Mouse (Mus musculus) heart, postnatal 0 days (tissue): ENCODE measurements around the gene Nudt3. TPM values are rescaled to one million over a fixed set of nuclear protein-coding genes. Genes with fewer than 3 reads are reported as not detected.

ENCODE experiments used
- ATAC-seq: fragments of 200-750 bp; cut with Nextera tagmentation; 2 replicates; pipeline ENCODE4 v1.8.0; 2017; ENCODE audit warnings: low read depth, moderate number of reproducible peaks, moderate library complexity; ENCODE audit not compliant: insufficient read depth
- DNase-seq: peaks from one replicate; pipeline ENCODE4 v3.0.0-alpha.2; 2016; ENCODE audit warnings: low spot score
- H3K27ac ChIP-seq: fragments of 300-500 bp; sonication (generic); 2 replicates; pipeline ENCODE4 v1.5.1; 2014; ENCODE audit warnings: low read depth, mild to moderate bottlenecking
- H3K27me3 ChIP-seq: fragments of 300-500 bp; sonication (generic); 2 replicates; pipeline ENCODE4 v1.6.1; 2014; ENCODE audit warnings: low read length, mixed read lengths; ENCODE audit not compliant: control insufficient read depth, insufficient read depth
- H3K36me3 ChIP-seq: fragments of 300-500 bp; sonication (generic); replicated peaks from 2 replicates; pipeline ENCODE4 v1.6.1; 2014; ENCODE audit warnings: low read length, mixed read lengths; ENCODE audit not compliant: control insufficient read depth, insufficient read depth
- H3K4me1 ChIP-seq: fragments of 300-500 bp; sonication (generic); 2 replicates; pipeline ENCODE4 v1.6.1; 2014; ENCODE audit warnings: antibody characterized with exemption; ENCODE audit not compliant: control insufficient read depth, insufficient read depth
- H3K4me2 ChIP-seq: fragments of 300-500 bp; sonication (generic); 2 replicates; pipeline ENCODE4 v1.6.1; 2014; ENCODE audit warnings: low read depth, mild to moderate bottlenecking, low read length, moderate library complexity
- H3K4me3 ChIP-seq: fragments of 300-500 bp; sonication (generic); 2 replicates; pipeline ENCODE4 v1.5.1; 2014; ENCODE audit warnings: low read depth, low read length
- H3K9ac ChIP-seq: fragments of 300-500 bp; sonication (generic); replicated peaks from 2 replicates; pipeline ENCODE4 v1.6.1; 2014; ENCODE audit warnings: low read depth, low read length, mixed read lengths
- H3K9me3 ChIP-seq: fragments of 300-500 bp; sonication (generic); replicated peaks from 2 replicates; pipeline ENCODE4 v1.6.1; 2016; ENCODE audit warnings: low read length; ENCODE audit not compliant: control insufficient read depth
- CTCF ChIP-seq: IDR thresholded peaks from 2 replicates; pipeline ENCODE4 v1.5.1; 2016; ENCODE audit warnings: antibody characterized with exemption, control low read depth, low read depth
- EP300 ChIP-seq: IDR thresholded peaks from 2 replicates; pipeline ENCODE4 v1.6.1; 2016; ENCODE audit warnings: antibody characterized with exemption, low read depth
- WGBS: fragments of 180-500 bp; shearing (Covaris S2); extraction: QIAGEN DNeasy Blood & Tissue Kit; methylation state at CpG from one replicate; pipeline ENCODE4 v1.1.7; 2014; 5-methylcytosine and 5-hydroxymethylcytosine counted together
- polyA plus RNA-seq: library from polyadenylated mRNA; unstranded; fragments of >200 nt; fragmentation: Nextera tagmentation; extraction: Ambion mirVana; gene quantifications from 2 replicates; pipeline ENCODE4 v1.2.1, GENCODE M21; 2015
- total RNA-seq: library from RNA; depleted of rRNA; stranded (reverse); fragments of >200 nt; gene quantifications from 2 replicates; pipeline ENCODE4 v1.2.3, GENCODE M21; 2014; ENCODE audit warnings: low replicate concordance

The Nudt3 gene
- total and polyA plus RNA-seq, 2 experiments from 2014 or later = 140 to 184 TPM

DNA sequence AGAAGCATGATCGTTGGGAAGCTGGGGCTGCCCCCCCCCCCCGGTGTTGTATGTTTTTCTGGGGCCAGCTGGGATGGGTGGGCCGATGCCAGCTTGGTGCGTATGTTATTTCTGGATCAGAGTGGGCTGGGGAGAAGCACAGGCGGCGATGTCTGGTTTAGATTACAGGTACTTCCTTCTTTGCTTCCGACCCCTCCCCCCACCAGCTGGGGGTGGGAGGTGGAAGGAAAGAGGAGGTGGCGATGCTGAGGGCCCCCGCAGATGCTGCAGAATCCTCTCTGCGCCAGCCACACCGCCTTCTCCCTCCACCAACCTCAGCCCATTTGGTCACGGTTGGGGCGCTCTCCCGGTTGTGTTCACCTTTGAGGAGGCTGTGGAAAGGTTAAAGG lies 32.7 kb upstream of the Nudt3 start:
- H3K27ac ChIP-seq = no peak overlapping the region
- 4% methylated on average over 14 of the region's 14 CpGs for WGBS
- H3K4me1 ChIP-seq = peaks cover 6% of the 10 kb centered on the region
- no peaks in the 10 kb centered on the region for H3K9me3 ChIP-seq
- H3K4me3 ChIP-seq = peak overlapping the region; percentile 50
- H3K27me3 ChIP-seq = peaks cover 30% of the 10 kb centered on the region
- H3K36me3 ChIP-seq = no peaks in the 10 kb centered on the region
- ATAC-seq (no peak), DNase-seq (no peak)
- peak overlapping the region; percentile 68 for H3K4me2 ChIP-seq
- H3K9ac ChIP-seq = no peak overlapping the region
- TF ChIP-seq EP300 (no peak), CTCF (no peak)

DNA sequence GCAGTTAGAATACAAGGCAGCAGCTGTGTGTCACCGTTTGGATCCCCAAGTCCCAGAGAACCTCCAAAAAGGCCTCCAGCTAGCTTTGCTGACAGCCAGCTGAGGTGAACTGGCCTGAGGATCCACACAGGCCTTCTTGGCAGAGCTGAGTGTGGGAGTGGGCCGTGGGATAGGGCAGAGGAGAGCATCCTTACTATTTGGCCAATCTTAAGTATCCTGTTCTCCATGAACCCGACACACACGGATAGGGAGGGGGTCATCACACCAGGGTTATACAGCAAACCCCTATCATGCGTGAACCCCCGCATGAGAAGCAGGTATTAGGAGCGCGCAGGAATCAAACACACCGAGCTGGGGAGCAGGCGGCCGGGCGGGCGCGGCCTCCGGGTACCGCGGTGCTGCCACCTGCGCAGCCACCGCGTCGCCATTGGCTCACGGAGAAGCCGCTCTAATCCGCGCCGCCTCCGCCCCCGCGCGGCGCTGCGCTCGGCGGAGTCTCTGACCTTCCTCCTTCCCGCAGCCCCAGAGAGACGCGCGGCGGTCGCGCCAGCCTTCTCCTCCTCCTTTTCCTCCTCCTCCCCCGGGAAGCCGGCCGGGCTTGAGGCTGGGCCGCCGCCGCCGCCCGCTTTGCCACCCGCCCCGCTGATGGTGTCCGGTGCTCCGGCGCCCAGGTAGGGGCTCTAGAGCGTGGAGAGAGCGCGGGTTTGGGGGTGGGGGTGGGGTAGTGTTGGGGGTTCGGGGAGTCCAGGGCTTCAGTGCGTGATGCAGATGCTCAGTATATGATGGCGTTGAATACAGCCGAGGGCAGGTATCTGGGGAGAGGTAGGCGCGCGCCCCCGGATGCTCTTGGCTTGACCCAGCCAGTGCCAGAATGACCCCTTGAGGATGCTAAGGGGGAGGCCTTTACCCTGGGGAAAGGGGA lies 32.1 kb upstream of the Nudt3 start, which contains the start of gene Pacsin1:
Gene Pacsin1, plus strand, starts transcription at position 421 of the 922 bp plus-strand sequence.
- peak; percentile 41; the same call in 1 of the 2 replicates for ATAC-seq
- Histone ChIP-seq H3K4me3 (peak within 1 kb of the TSS; percentile 50), H3K9me3 (no peaks in the 10 kb centered on the region), H3K27ac (no peak within 1 kb of the TSS), H3K27me3 (peaks cover 30% of the 10 kb centered on the region), H3K9ac (0 out of 2 replicates have a peak within 1 kb of the TSS, but pooled peaks have one; percentile 18), H3K4me2 (peak within 1 kb of the TSS; percentile 68), H3K4me1 (peaks cover 6% of the 10 kb centered on the region), H3K36me3 (no peaks in the 10 kb centered on the region)
- WGBS = 3% methylated on average over 53 of the region's 65 CpGs
- no peak for TF ChIP-seq CTCF
- no peak for TF ChIP-seq EP300
- no peak for DNase-seq

- Histone ChIP-seq H3K4me2 (no peak overlapping the region), H3K36me3 (no peaks in the 10 kb centered on the region), H3K27ac (no peak overlapping the region), H3K4me3 (no peak overlapping the region), H3K4me1 (peaks cover 6% of the 10 kb centered on the region), H3K9me3 (no peaks in the 10 kb centered on the region), H3K9ac (no peak overlapping the region), H3K27me3 (peaks cover 30% of the 10 kb centered on the region)
- TF ChIP-seq CTCF (no peak), EP300 (no peak)
- no peak for ATAC-seq
- WGBS = 53% methylated on average over 10 of the region's 10 CpGs
- no peak for DNase-seq
These were observed 30.1 kb upstream of the Nudt3 start for GRCm38 (mm10) chr17:27653253-27653959.

GRCm38 (mm10) chr17:27652046-27652790 lies 28.9 kb upstream of the Nudt3 start:
- ATAC-seq (no peak), DNase-seq (no peak)
- Histone ChIP-seq H3K4me2 (no peak overlapping the region), H3K4me3 (no peak overlapping the region), H3K27me3 (peaks cover 24% of the 10 kb centered on the region), H3K36me3 (no peaks in the 10 kb centered on the region), H3K4me1 (peaks cover 6% of the 10 kb centered on the region), H3K27ac (no peak overlapping the region), H3K9ac (no peak overlapping the region), H3K9me3 (no peaks in the 10 kb centered on the region)
- WGBS = 73% methylated on average over 23 of the region's 23 CpGs
- no peak for TF ChIP-seq EP300
- TF ChIP-seq CTCF = no peak

- TF ChIP-seq CTCF (no peak), EP300 (no peak)
- no peak for DNase-seq
- Histone ChIP-seq H3K27me3 (peaks cover 11% of the 10 kb centered on the region), H3K4me3 (no peak overlapping the region), H3K9ac (no peak overlapping the region), H3K36me3 (no peaks in the 10 kb centered on the region), H3K27ac (no peak overlapping the region), H3K4me1 (peaks cover 2% of the 10 kb centered on the region), H3K9me3 (no peaks in the 10 kb centered on the region), H3K4me2 (no peak overlapping the region)
- ATAC-seq = no peak
- WGBS = 74% methylated on average over 13 of the region's 13 CpGs
These were observed 27.3 kb upstream of the Nudt3 start for GRCm38 (mm10) chr17:27650586-27650985.
